Mouse (Mus musculus) testis, adult 2 months (tissue): ENCODE data around the gene Elfn1.

Experiments used
- CTCF ChIP-seq: fragments of 200-500 bp; IDR thresholded peaks from 2 replicates; pipeline ENCODE4 v1.5.1; 2012; ENCODE audit warnings: low read depth, mild to moderate bottlenecking, inconsistent platforms, low read length, moderate library complexity; ENCODE audit not compliant: control insufficient read depth, insufficient read depth, insufficient replicate concordance
- POLR2A ChIP-seq: fragments of 200-500 bp; IDR thresholded peaks from 2 replicates; pipeline ENCODE4 v1.6.1; 2012; ENCODE audit warnings: low read depth, mild to moderate bottlenecking, inconsistent platforms, low read length, moderate library complexity; ENCODE audit not compliant: control insufficient read depth

GRCm38 (mm10) chr5:139892326-139892994 lies 15.3 kb upstream of the Elfn1 start:
- TF ChIP-seq CTCF (no peak), POLR2A (no peak)
